Mouse (Mus musculus) forebrain, embryonic 10.5 days (tissue): ENCODE measurements around the gene Tpbpb. TPM values are rescaled to one million over a fixed set of nuclear protein-coding genes. Genes with fewer than 3 reads are reported as not detected.
"Not testable (repeated sequence)": the region's sequence is repeated elsewhere in the genome, so short reads cannot be mapped to it uniquely, and the experiment has no call there.

Experiments used
- DNase-seq: peaks from one replicate; pipeline ENCODE4 v3.0.0-alpha.2; 2017; ENCODE audit warnings: low spot score; ENCODE audit errors: extremely low spot score
- H3K27ac ChIP-seq: fragments of 300-500 bp; sonication (generic); 2 replicates; pipeline ENCODE4 v1.5.1; 2016; ENCODE audit warnings: mild to moderate bottlenecking
- H3K27me3 ChIP-seq: fragments of 300-500 bp; sonication (generic); 2 replicates; pipeline ENCODE4 v1.6.1; 2016; ENCODE audit warnings: mild to moderate bottlenecking; ENCODE audit not compliant: poor library complexity, severe bottlenecking
- H3K36me3 ChIP-seq: fragments of 300-500 bp; sonication (generic); replicated peaks from 2 replicates; pipeline ENCODE4 v1.6.1; 2016; ENCODE audit warnings: mild to moderate bottlenecking, moderate library complexity
- H3K4me1 ChIP-seq: fragments of 300-500 bp; sonication (generic); 2 replicates; pipeline ENCODE4 v1.6.1; 2016
- H3K4me3 ChIP-seq: fragments of 300-500 bp; sonication (generic); 2 replicates; pipeline ENCODE4 v1.5.1; 2016; ENCODE audit warnings: mild to moderate bottlenecking, moderate library complexity
- H3K9me3 ChIP-seq: fragments of 300-500 bp; sonication (generic); 2 replicates; pipeline ENCODE4 v1.6.1; 2016; ENCODE audit warnings: mild to moderate bottlenecking, moderate library complexity
- WGBS: fragments of 180-500 bp; shearing (Covaris S2); methylation state at CpG from one replicate; pipeline ENCODE4 v1.1.7; 2016; 5-methylcytosine and 5-hydroxymethylcytosine counted together
- polyA plus RNA-seq: library from polyadenylated mRNA; unstranded; fragments of >200 nt; fragmentation: Nextera tagmentation; extraction: Ambion mirVana; gene quantifications from 2 replicates; pipeline ENCODE4 v1.2.1, GENCODE M21; 2016

The Tpbpb gene
- not detected in 2 replicates for polyA plus RNA-seq

DNA sequence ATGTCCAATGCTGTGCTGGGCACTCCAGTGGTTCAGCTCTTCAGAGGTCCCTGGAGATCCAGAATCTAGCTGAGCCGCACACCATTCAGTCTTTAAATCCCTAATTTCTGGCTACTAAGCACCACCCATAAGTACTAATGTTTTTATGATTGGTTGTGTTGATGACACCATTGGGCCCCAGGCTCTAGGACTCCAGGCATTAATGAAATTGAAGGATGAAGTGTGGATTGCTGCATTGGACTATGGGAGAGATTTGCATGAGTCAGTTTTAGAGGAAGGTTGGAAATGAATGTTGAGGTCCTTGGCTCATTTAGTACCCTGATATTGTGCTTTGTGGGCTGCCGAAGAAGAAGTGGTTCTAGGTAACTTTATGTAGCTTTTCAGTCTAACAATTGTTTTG, at the start of gene Tpbpb:
TSS of gene Tpbpb (minus strand) at position 101 of the 400 bp plus-strand sequence.
- H3K4me3 ChIP-seq, H3K27ac ChIP-seq: not testable (repeated sequence)

DNA sequence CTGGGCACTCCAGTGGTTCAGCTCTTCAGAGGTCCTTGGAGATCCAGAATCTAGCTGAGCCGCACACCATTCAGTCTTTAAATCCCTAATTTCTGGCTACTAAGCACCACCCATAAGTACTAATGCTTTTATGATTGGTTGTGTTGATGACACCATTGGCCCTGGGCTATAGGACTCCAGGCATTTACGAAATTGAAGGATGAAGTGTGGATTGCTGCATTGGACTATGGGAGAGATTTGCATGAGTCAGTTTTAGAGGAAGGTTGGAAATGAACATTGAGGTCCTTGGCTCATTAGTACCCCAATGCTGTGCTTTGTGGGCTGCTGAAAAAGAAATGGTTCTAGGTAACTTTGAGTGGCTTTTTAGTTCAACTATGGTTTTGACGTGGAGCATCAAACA, 37.2 kb upstream of the Tpbpb start, which contains the start of gene Tpbpa:
TSS of gene Tpbpa (minus strand) at position 101 of the 400 bp plus-strand sequence.
- WGBS, result 83% methylated on average over 3 of the region's 3 CpGs
- not testable (repeated sequence) for H3K4me1 ChIP-seq, H3K27me3 ChIP-seq, DNase-seq, H3K36me3 ChIP-seq, H3K27ac ChIP-seq, H3K4me3 ChIP-seq
- peaks cover 44% of the 10 kb centered on the region for H3K9me3 ChIP-seq

More for the DNA sequence above, at the start of gene Tpbpb:
- not testable (repeated sequence) for DNase-seq, H3K4me1 ChIP-seq, H3K27me3 ChIP-seq, H3K36me3 ChIP-seq
- WGBS, result 88% methylated on average over 2 of the region's 2 CpGs
- peaks cover 11% of the 10 kb centered on the region; the same call in 1 of the 2 replicates for H3K9me3 ChIP-seq

DNA sequence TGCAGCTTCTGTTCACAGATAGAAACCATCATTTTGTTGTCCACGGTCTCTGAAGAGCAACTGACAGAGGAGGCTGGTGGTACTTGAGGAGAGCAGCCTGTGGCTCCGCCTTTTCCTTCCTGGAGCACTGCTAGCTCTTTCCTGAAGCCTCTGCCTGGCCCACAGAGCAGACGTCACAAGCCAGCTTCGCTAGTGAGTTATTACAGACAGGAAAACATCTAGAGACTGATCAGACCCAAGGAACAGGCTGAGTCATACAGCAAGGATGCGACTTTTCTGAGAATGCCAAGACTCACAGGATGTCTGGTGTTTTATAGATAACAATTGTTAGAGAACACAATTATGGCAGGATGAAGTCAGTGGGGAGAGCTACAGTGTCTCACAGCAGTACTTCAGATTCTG, 31.8 kb upstream of the Tpbpb start, which contains the start of the genes Gm49391 and Ctla2a:
TSS of gene Gm49391 (minus strand) at position 72 of the 402 bp plus-strand sequence.
TSS of gene Ctla2a (minus strand) at position 126 of the 402 bp plus-strand sequence.
- WGBS, result 67% methylated on average over 5 of the region's 5 CpGs
- Histone ChIP-seq H3K4me3 (no peak within 1 kb of the TSS), H3K4me1 (no peaks in the 10 kb centered on the region), H3K27me3 (no peaks in the 10 kb centered on the region), H3K36me3 (no peaks in the 10 kb centered on the region), H3K27ac (no peak within 1 kb of the TSS), H3K9me3 (peaks cover 29% of the 10 kb centered on the region)
- DNase-seq, result no peak

DNA sequence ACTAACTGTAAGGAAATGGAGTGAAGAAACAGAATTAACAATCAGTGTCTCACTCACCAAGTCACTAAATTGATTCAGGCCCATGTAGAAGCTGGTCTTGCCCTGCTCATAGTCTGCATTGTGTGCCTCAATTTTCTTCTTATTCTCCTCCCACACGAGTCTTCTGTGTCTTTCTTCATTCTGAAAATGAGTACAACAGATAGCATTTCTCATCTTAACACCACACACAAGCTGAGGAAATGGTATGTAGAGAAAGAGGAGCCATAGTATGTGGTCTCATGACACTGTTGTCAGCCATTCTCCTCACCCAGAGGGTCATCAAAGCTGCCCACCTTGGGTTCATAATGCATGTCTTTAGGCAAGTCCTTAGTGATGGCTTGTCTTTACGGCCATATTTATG, 30.8 kb upstream of the Tpbpb start, which contains the start of gene Gm49393:
TSS of gene Gm49393 (minus strand) at position 101 of the 400 bp plus-strand sequence.
- H3K4me3 ChIP-seq, H3K27ac ChIP-seq, DNase-seq, H3K27me3 ChIP-seq, H3K36me3 ChIP-seq, H3K4me1 ChIP-seq: not testable (repeated sequence)
- 77% methylated on average over 2 of the region's 2 CpGs for WGBS
- H3K9me3 ChIP-seq, result peaks cover 28% of the 10 kb centered on the region

DNA sequence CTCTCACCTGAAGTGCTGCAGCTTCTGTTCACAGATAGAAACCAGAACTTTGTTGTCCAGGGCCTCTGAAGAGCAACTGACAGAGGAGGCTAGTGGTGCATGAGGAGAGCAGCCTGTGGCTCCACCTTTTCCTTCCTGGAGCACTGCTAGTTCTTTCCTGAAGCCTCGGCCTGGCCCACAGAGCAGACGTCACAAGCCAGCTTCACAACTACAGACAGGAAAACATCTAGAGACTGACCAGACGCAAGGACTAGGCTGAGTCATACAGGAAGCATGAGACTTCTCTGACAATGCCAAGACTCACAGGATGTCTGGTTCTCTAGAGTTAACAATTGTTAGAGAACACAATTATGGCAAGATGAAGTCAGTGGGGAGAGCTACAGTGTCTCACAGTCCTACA, 7.4 kb downstream of the Tpbpb start, which contains the start of gene Ctla2b:
TSS of gene Ctla2b (minus strand) at position 120 of the 400 bp plus-strand sequence.
- H3K4me1 ChIP-seq, result no peaks in the 10 kb centered on the region
- no peak within 1 kb of the TSS for H3K27ac ChIP-seq
- WGBS, result 88% methylated on average over 3 of the region's 3 CpGs
- H3K27me3 ChIP-seq, result no peaks in the 10 kb centered on the region
- H3K9me3 ChIP-seq, result peaks cover 19% of the 10 kb centered on the region; the same call in 1 of the 2 replicates
- H3K36me3 ChIP-seq, result no peaks in the 10 kb centered on the region
- no peak for DNase-seq
- H3K4me3 ChIP-seq, result no peak within 1 kb of the TSS

DNA sequence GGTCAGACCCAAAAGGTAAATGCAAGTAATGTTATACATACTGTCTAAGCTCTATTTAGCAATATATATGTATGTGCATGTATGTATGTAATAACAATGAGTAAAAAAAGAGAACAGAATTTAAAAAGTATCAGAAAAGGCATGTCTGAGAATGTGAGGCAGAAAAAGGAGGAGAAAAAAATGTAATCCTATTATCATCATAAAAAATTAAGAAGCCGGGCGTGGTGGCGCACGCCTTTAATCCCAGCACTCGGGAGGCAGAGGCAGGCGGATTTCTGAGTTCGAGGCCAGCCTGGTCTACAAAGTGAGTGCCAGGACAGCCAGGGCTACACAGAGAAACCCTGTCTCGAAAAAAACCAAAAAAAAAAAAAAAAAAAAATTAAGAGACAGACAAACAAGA, 7.9 kb downstream of the Tpbpb start, which contains the start of gene Gm49392:
TSS of gene Gm49392 (minus strand) at position 101 of the 400 bp plus-strand sequence.
- 89% methylated on average over 8 of the region's 8 CpGs for WGBS
- not testable (repeated sequence) for H3K27ac ChIP-seq, H3K4me3 ChIP-seq, DNase-seq, H3K36me3 ChIP-seq, H3K27me3 ChIP-seq, H3K4me1 ChIP-seq
- H3K9me3 ChIP-seq, result peaks cover 17% of the 10 kb centered on the region; the same call in 1 of the 2 replicates

DNA sequence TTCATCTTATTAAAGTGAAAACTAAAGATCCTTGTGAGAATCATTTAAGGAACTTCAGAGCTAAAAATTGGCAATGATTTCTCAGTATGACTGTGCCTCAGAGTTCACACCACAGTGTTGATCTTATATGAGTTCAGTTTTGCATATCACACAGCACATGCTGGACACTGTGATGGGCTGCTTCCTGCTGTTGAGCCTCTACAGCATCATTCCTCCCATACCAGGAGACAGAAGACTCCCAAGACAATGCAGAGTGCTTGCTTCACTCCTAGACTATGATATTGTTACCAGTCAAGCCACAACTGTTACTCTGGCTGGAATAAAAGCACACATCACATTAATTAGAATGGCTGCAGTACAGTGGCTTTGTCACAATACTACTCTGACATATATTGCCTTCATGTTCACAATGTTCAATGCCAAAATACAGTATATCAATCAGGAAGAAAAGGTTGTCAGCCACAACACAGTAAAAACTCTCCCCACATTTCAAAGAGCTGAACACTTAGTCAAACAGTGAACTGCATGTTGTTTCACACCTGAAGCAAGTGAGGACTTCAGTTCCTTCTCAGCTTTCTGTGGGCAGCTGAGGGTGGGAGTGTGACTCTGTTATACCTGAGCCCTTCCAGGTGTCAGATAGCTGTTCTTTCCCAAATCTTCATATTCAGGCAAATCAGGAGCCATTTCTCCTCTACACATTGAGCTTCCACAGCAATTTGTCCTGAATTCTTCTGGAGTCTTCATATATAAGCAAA, 9.1 kb downstream of the Tpbpb start:
- no peak overlapping the region for H3K27ac ChIP-seq
- no peaks in the 10 kb centered on the region for H3K36me3 ChIP-seq
- H3K27me3 ChIP-seq, result no peaks in the 10 kb centered on the region
- H3K4me3 ChIP-seq, result no peak overlapping the region
- DNase-seq, result no peak
- peaks cover 20% of the 10 kb centered on the region for H3K9me3 ChIP-seq
- H3K4me1 ChIP-seq, result no peaks in the 10 kb centered on the region

DNA sequence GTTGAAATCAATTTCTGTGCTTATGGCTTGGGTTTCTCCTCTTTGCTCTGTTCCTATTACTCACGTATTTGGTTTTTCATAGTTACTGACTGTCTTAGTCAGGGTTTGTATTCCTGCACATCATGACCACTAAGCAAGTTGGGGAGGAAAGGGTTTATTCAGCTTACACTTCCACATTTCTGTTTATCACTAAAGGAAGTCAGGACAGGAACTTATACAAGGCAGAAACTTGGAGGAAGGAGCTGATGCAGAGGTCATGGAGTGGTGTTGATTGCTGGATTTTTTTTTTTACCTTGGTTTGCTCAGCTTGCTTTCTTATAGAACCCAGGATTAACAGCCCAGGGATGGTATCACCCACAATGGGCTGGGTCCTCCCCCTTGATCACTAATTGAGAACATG, 12.4 kb downstream of the Tpbpb start:
- no peak for DNase-seq
- Histone ChIP-seq H3K9me3 (peaks cover 14% of the 10 kb centered on the region), H3K36me3 (no peaks in the 10 kb centered on the region), H3K4me1 (no peaks in the 10 kb centered on the region), H3K27me3 (no peaks in the 10 kb centered on the region), H3K27ac (no peak overlapping the region), H3K4me3 (no peak overlapping the region)
- WGBS, result 97% methylated on average over 1 of the region's 1 CpGs

DNA sequence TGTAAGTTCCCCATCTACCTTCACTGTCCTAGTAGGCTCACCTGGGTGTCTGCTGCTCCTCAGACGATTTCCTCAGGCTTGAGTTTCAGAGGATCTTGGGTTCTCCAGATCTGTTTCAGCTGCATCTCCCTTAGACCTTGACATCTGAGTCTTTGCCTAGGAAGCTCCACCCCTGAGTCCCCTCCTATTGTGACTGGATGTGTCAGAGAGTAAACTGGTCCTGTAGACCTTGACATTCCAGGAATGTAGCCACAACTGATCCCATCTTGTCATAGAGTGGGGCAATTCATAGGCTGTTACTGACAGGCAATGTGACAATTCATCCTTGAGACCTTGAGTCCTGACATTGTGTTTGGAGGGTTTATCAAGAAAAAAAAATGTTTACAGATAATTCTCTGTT, 40.4 kb downstream of the Tpbpb start, which contains the start of gene 4930486L24Rik:
TSS of gene 4930486L24Rik (minus strand) at position 195 of the 400 bp plus-strand sequence.
- no peak within 1 kb of the TSS for H3K4me3 ChIP-seq
- no peaks in the 10 kb centered on the region for H3K27me3 ChIP-seq
- no peaks in the 10 kb centered on the region; the same call in 1 of the 2 replicates for H3K9me3 ChIP-seq
- WGBS, result 78% methylated on average over 1 of the region's 1 CpGs
- no peaks in the 10 kb centered on the region for H3K36me3 ChIP-seq
- H3K4me1 ChIP-seq, result no peaks in the 10 kb centered on the region
- H3K27ac ChIP-seq, result no peak within 1 kb of the TSS
- no peak for DNase-seq

Other genes with a start within 250 kb of the Tpbpb start
- not detected in 2 replicates for gene BC051665, start 118.5 kb downstream of the Tpbpb start, polyA plus RNA-seq
- gene Ctsll3, start 102.0 kb downstream of the Tpbpb start, polyA plus RNA-seq, result not detected in 2 replicates
- 0.25 TPM in 1 of 2 replicates, not detected in the other for gene 4930486L24Rik, start 40.4 kb downstream of the Tpbpb start, polyA plus RNA-seq
- gene Gm49392, start 8.0 kb downstream of the Tpbpb start, polyA plus RNA-seq, result not detected in 2 replicates
- 1.1 and 1.4 TPM in 2 replicates for gene Ctla2b, start 7.4 kb downstream of the Tpbpb start, polyA plus RNA-seq
- gene Gm49393, start 30.7 kb upstream of the Tpbpb start, polyA plus RNA-seq, result not detected in 2 replicates
- gene Gm49391, start 31.7 kb upstream of the Tpbpb start, polyA plus RNA-seq, result 0.20 and 0.54 TPM in 2 replicates
- gene Ctla2a, start 31.7 kb upstream of the Tpbpb start, polyA plus RNA-seq, result 10.5 and 12.1 TPM in 2 replicates
- gene Tpbpa, start 37.1 kb upstream of the Tpbpb start, polyA plus RNA-seq, result not detected in 2 replicates
- gene Ctsj, start 101.1 kb upstream of the Tpbpb start, polyA plus RNA-seq, result not detected in 2 replicates
- gene Ctsq, start 135.8 kb upstream of the Tpbpb start, polyA plus RNA-seq, result not detected in 2 replicates